In the genomic region with DNA sequence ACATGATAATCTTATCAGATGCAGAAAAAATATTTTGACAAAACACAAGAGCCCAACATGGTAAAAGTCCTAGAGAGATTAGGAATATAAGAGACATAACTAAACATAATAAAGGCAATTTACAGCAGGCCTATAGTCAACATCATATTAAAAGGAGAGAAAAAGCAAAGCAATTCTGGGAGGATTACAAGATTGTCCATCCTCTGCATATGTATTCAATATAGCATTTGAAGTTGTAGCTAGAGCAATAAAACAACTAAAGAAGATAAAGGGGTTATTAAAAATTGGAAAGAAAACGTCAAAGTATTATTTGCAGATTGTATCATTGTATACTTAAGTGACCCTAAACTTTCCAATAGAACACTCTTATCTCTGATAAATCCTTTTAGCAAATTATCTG, we compare ENCODE assay signal across 19 mouse cellular contexts.
DNase-seq lines count a peak whose midpoint lies in the region; ATAC-seq and TF ChIP-seq lines count a peak whose summit lies in the region.
"Had no signal": no experiment of that assay in that cellular context is flagged by ENCODE, and none has a peak within 500 bp of the region (broad histone marks: within the 10 kb centered on the region; RNA-seq: fewer than 3 reads in every experiment).

No protein-coding gene starts in this region.

- no peaks in the 10 kb centered on the region for H3K9me3 ChIP-seq in intestine, embryonic 15.5 days
- H3K9me3 ChIP-seq in intestine, postnatal 0 days (ENCODE audit: control insufficient read depth) = no peaks in the 10 kb centered on the region
- no peaks in the 10 kb centered on the region for H3K9me3 ChIP-seq in intestine, embryonic 16.5 days (ENCODE audit: control insufficient read depth, low read length)
- H3K9me3 ChIP-seq: G1E had no signal

- no peak overlapping the region for H3K9ac ChIP-seq in intestine, embryonic 15.5 days
- H3K9ac ChIP-seq in intestine, postnatal 0 days (ENCODE audit: low read depth, low read length) = no peak overlapping the region
- H3K9ac ChIP-seq in intestine, embryonic 16.5 days (ENCODE audit: low read depth, low read length) = no peak overlapping the region

- H3K27me3 ChIP-seq in intestine, embryonic 15.5 days (replicated peaks) = no peaks in the 10 kb centered on the region
- no peaks in the 10 kb centered on the region for H3K27me3 ChIP-seq in intestine, postnatal 0 days (replicated peaks; ENCODE audit: control insufficient read depth, insufficient read depth, low read length)
- H3K27me3 ChIP-seq in intestine, embryonic 16.5 days (replicated peaks; ENCODE audit: control insufficient read depth, insufficient read depth, low read length) = no peaks in the 10 kb centered on the region
- H3K27me3 ChIP-seq: CH12.LX had no signal

- 36% methylated on average over 1 of the region's 1 CpGs for WGBS in intestine, embryonic 15.5 days
- WGBS in intestine, postnatal 0 days = 23% methylated on average over 1 of the region's 1 CpGs
- WGBS in intestine, embryonic 16.5 days = 62% methylated on average over 1 of the region's 1 CpGs

- intact Hi-C loops in heart, postnatal 10 days (cut with DNase I) = no loop called here

- no peak overlapping the region for H3K4me3 ChIP-seq in intestine, embryonic 15.5 days (replicated peaks)
- H3K4me3 ChIP-seq in intestine, postnatal 0 days (ENCODE audit: low read depth, low read length) = no peak overlapping the region
- no peak overlapping the region for H3K4me3 ChIP-seq in intestine, embryonic 16.5 days (ENCODE audit: low read length)

- DNase-seq in heart, postnatal 10 days = no peak
- DNase-seq: adrenal gland, adult 2 months; adrenal gland, adult 8-10 months; adrenal gland, postnatal 10 days; adrenal gland, postnatal 14 days; adrenal gland, postnatal 25 days; adrenal gland, postnatal 36 days; B cell, adult 2 months; cerebellum, adult 11 months; cerebellum, adult 11-12 months; cerebellum, adult 18-20 months had no signal

- H3K27ac ChIP-seq in intestine, embryonic 15.5 days = no peak overlapping the region
- H3K27ac ChIP-seq in intestine, postnatal 0 days (ENCODE audit: low read depth, low read length) = no peak overlapping the region
- no peak overlapping the region for H3K27ac ChIP-seq in intestine, embryonic 16.5 days (ENCODE audit: low read length)

- TF ChIP-seq CTCF in intestine, postnatal 0 days (IDR thresholded peaks at IDR 0.05; ENCODE audit: low read depth) = no peak

- ATAC-seq in intestine, embryonic 15.5 days = peak; percentile 72
- no peak for ATAC-seq in intestine, postnatal 0 days
- peak; percentile 62; the same call in 1 of the 2 replicates for ATAC-seq in intestine, embryonic 16.5 days
- ATAC-seq: activated CD4-positive, CD25-positive, alpha-beta regulatory T cell, adult 4 months; CD4-positive, CD25-positive, alpha-beta regulatory T cell, adult 4 months; Patski had no signal

- H3K36me3 ChIP-seq in intestine, embryonic 15.5 days = no peaks in the 10 kb centered on the region
- no peaks in the 10 kb centered on the region for H3K36me3 ChIP-seq in intestine, postnatal 0 days (ENCODE audit: control insufficient read depth, insufficient read depth)
- H3K36me3 ChIP-seq in intestine, embryonic 16.5 days (ENCODE audit: control insufficient read depth, insufficient read depth, low read length) = no peaks in the 10 kb centered on the region
- H3K36me3 ChIP-seq: G1E had no signal

- no peak overlapping the region for H3K4me2 ChIP-seq in intestine, embryonic 15.5 days (replicated peaks)
- H3K4me2 ChIP-seq in intestine, postnatal 0 days (replicated peaks; ENCODE audit: low read depth) = no peak overlapping the region
- no peak overlapping the region for H3K4me2 ChIP-seq in intestine, embryonic 16.5 days (ENCODE audit: low read depth, low read length)

- H3K4me1 ChIP-seq in intestine, embryonic 15.5 days (replicated peaks) = no peaks in the 10 kb centered on the region
- H3K4me1 ChIP-seq in intestine, postnatal 0 days (replicated peaks; ENCODE audit: control insufficient read depth, insufficient read depth, low read length) = no peaks in the 10 kb centered on the region
- H3K4me1 ChIP-seq in intestine, embryonic 16.5 days (ENCODE audit: control insufficient read depth, insufficient read depth, low read length) = no peaks in the 10 kb centered on the region
